Mouse (Mus musculus) C2C12 (cell line): ENCODE data around the gene Dnajc17. TPM values are rescaled to one million over a fixed set of nuclear protein-coding genes. Genes with fewer than 3 reads are reported as not detected.

Experiments used
- H3K27me3 ChIP-seq: one replicate; pipeline ENCODE4 v1.6.1; 2011; ENCODE audit not compliant: control insufficient read depth, insufficient read depth, insufficient read length
- H3K36me3 ChIP-seq: one replicate; pipeline ENCODE4 v1.6.1; 2011; ENCODE audit not compliant: control insufficient read depth, insufficient read depth
- H3K4me3 ChIP-seq: one replicate; pipeline ENCODE4 v1.5.1; 2011; ENCODE audit warnings: mild to moderate bottlenecking, control low read depth; ENCODE audit not compliant: poor library complexity, insufficient read depth, severe bottlenecking
- H3K79me2 ChIP-seq: one replicate; pipeline ENCODE4 v1.6.1; 2011; ENCODE audit not compliant: control insufficient read depth, insufficient read depth
- H3K79me3 ChIP-seq: one replicate; pipeline ENCODE4 v1.6.1; 2011; ENCODE audit warnings: low read depth, control low read depth
- H3ac ChIP-seq: one replicate; pipeline ENCODE3; 2011; ENCODE audit warnings: low read depth; ENCODE audit not compliant: control insufficient read depth, insufficient read length
- CEBPB ChIP-seq: IDR thresholded peaks from one replicate; pipeline ENCODE4 v1.6.1; 2011; ENCODE audit warnings: low read depth, mild to moderate bottlenecking, control low read depth, moderate library complexity
- CTCF ChIP-seq: IDR thresholded peaks from one replicate; pipeline ENCODE4 v1.5.1; 2011; ENCODE audit not compliant: control insufficient read depth, insufficient read depth, insufficient read length
- FOSL1 ChIP-seq: IDR thresholded peaks from one replicate; pipeline ENCODE4 v1.8.0; 2011; ENCODE audit warnings: mild to moderate bottlenecking, low read length; ENCODE audit not compliant: poor library complexity, insufficient read depth, severe bottlenecking
- MAX ChIP-seq: IDR thresholded peaks from one replicate; pipeline ENCODE4 v1.6.1; 2011; ENCODE audit warnings: mild to moderate bottlenecking, control low read depth
- MYOD1 ChIP-seq: IDR thresholded peaks from one replicate; pipeline ENCODE4 v1.6.1; 2011; ENCODE audit warnings: low read depth; ENCODE audit not compliant: control insufficient read depth, insufficient read length
- MYOG ChIP-seq: IDR thresholded peaks from one replicate; pipeline ENCODE4 v1.6.1; 2011; ENCODE audit not compliant: control insufficient read depth, insufficient read length; ENCODE audit errors: extremely low read depth
- USF1 ChIP-seq: IDR thresholded peaks from one replicate; pipeline ENCODE4 v1.6.1; 2011; ENCODE audit warnings: low read depth, mild to moderate bottlenecking, control low read depth, moderate library complexity
- polyA plus RNA-seq: library from polyadenylated mRNA; unstranded; fragments of >200 nt; fragmentation: generic; extraction: Trizol; gene quantifications from one replicate; pipeline ENCODE4 v1.2.1, GENCODE M21; 2012; ENCODE audit warnings: missing spikeins

The Dnajc17 gene
- polyA plus RNA-seq, 1 experiment = 12.3 TPM

GRCm38 (mm10) chr2:119245246-119245645, 36.7 kb upstream of the Dnajc17 start:
- H3K79me2 ChIP-seq = no peaks in the 10 kb centered on the region
- H3K79me3 ChIP-seq = no peaks in the 10 kb centered on the region
- H3K27me3 ChIP-seq = no peaks in the 10 kb centered on the region
- H3ac ChIP-seq = no peak overlapping the region
- no peak overlapping the region for H3K4me3 ChIP-seq
- H3K36me3 ChIP-seq = no peaks in the 10 kb centered on the region
- TF ChIP-seq MYOD1 (no peak), MYOG (no peak), CEBPB (no peak), CTCF (no peak), FOSL1 (no peak), USF1 (no peak), MAX (no peak)

DNA sequence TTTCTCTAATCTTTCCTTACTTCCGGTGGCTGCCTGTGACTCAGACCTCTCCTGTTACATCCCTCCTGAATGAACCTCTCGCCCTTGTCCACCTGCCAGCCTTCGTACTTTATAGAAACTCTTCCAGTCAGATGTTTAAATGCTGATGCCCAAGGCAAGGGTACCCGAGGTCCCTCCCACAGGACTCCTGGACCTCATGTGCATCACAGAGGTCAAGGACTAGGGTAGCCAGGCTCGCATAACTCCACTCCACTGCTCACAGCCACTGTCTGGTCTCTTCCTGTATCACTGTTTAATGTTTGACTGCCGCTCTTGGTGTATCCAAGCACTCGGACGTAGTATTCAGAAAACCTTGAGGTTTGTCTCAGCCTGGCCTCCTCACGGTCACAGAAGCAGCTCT, 34.0 kb upstream of the Dnajc17 start:
- Histone ChIP-seq H3K4me3 (no peak overlapping the region), H3K27me3 (peaks cover 6% of the 10 kb centered on the region), H3K79me3 (no peaks in the 10 kb centered on the region), H3K36me3 (no peaks in the 10 kb centered on the region), H3K79me2 (no peaks in the 10 kb centered on the region), H3ac (no peak overlapping the region)
- TF ChIP-seq CEBPB (no peak), FOSL1 (no peak), CTCF (no peak)

GRCm38 (mm10) chr2:119240819-119241186, 32.2 kb upstream of the Dnajc17 start:
- no peak overlapping the region for H3ac ChIP-seq
- H3K36me3 ChIP-seq = no peaks in the 10 kb centered on the region
- no peaks in the 10 kb centered on the region for H3K79me3 ChIP-seq
- TF ChIP-seq MYOG (no peak), MAX (no peak), CEBPB (no peak), USF1 (no peak), CTCF (no peak), FOSL1 (no peak), MYOD1 (no peak)
- peaks cover 15% of the 10 kb centered on the region for H3K27me3 ChIP-seq
- no peaks in the 10 kb centered on the region for H3K79me2 ChIP-seq
- no peak overlapping the region for H3K4me3 ChIP-seq

DNA sequence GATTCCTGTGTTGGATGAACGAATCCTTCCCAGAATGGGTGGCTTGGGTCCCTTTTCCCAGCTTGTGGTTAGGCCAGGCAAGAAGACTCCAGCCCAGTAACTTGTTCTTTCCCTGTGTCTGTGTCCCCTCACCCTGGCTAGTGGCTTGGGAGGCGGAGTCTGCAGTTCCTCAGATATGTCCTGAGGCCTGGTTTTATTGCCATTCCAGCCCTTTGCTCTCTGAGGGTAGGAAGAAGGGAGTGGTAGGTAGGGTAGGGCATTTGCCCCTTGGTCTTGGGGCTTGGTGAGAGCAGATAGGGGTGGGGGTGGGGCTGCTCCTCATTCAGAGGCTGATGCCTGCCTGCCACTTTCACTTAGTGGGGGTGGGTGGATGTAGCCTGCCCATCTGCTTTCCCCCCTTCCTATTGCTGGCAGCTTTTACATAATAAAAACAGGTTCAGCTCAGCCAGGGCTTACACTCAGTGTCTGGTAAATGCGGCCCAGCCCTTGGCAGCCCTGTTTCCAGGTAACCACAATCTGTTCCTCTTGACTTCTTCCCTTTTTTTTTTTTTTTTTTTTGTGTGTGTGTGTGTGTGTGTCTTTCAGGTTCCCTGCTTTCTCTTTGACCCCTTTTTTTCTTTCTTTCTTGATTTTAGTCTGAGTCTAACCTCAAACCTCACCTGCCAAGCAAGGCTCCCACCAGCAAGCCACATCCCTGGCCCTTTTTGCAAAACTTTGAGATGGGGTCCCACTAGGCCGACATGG, 31.7 kb upstream of the Dnajc17 start:
- H3K79me2 ChIP-seq = no peaks in the 10 kb centered on the region
- H3K4me3 ChIP-seq = no peak overlapping the region
- TF ChIP-seq FOSL1 (no peak), MAX (no peak), CEBPB (no peak), MYOD1 (no peak), CTCF (no peak), USF1 (no peak), MYOG (no peak)
- no peaks in the 10 kb centered on the region for H3K79me3 ChIP-seq
- H3ac ChIP-seq = no peak overlapping the region
- peaks cover 15% of the 10 kb centered on the region for H3K27me3 ChIP-seq
- H3K36me3 ChIP-seq = no peaks in the 10 kb centered on the region

DNA sequence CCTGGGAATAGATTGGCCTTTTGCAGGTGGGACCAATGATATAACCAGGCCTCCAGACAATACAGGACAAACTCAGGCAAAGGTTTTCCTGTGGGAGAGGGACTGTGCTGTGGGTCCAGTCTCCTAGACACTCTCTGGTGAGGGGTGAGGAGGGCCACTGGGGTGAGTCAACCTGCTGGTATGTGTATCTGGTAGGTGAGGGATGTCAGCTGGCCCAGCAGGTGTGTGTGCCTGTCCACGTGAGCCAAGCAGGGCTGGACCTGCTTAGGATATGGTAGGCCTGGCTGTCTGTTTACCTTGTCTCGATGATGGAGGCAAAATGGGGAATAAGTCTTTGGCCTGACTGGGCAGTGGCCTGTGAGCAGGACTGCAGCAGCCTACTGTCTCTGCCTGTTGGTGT, 30.1 kb upstream of the Dnajc17 start:
- Histone ChIP-seq H3K27me3 (peaks cover 15% of the 10 kb centered on the region), H3K4me3 (no peak overlapping the region), H3ac (no peak overlapping the region), H3K79me3 (no peaks in the 10 kb centered on the region), H3K36me3 (no peaks in the 10 kb centered on the region), H3K79me2 (no peaks in the 10 kb centered on the region)
- TF ChIP-seq MAX (no peak), MYOD1 (no peak), USF1 (no peak), CTCF (no peak), MYOG (no peak), CEBPB (no peak), FOSL1 (no peak)

DNA sequence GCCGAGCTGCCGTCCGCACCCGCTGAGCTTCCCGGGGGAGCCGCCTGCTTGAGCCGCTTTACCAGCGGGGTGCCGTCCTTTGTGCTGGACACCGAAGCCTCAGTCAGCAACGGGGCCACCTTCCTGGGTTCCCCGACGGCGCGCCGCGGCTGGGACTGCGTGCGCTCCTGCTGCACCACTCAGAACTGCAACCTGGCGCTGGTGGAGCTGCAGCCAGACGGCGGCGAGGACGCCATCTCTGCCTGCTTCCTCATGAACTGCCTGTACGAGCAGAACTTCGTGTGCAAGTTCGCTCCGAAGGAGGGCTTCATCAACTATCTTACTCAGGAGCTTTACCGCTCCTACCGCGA, 29.3 kb upstream of the Dnajc17 start:
- no peaks in the 10 kb centered on the region for H3K79me3 ChIP-seq
- H3K4me3 ChIP-seq = no peak overlapping the region
- no peaks in the 10 kb centered on the region for H3K79me2 ChIP-seq
- H3ac ChIP-seq = peak overlapping the region; percentile 39
- no peaks in the 10 kb centered on the region for H3K36me3 ChIP-seq
- peaks cover 15% of the 10 kb centered on the region for H3K27me3 ChIP-seq
- TF ChIP-seq MYOG (no peak), MAX (no peak), FOSL1 (no peak), MYOD1 (no peak)
